Mouse (Mus musculus) fat pad, adult 2 months (tissue): ENCODE data around the gene P2ry13.

Experiments used
- DNase-seq: peaks from one replicate; pipeline ENCODE4 v3.0.0-alpha.2; 2011; ENCODE audit warnings: low read depth, low spot score; ENCODE audit errors: extremely low read depth

The P2ry13 gene

DNA sequence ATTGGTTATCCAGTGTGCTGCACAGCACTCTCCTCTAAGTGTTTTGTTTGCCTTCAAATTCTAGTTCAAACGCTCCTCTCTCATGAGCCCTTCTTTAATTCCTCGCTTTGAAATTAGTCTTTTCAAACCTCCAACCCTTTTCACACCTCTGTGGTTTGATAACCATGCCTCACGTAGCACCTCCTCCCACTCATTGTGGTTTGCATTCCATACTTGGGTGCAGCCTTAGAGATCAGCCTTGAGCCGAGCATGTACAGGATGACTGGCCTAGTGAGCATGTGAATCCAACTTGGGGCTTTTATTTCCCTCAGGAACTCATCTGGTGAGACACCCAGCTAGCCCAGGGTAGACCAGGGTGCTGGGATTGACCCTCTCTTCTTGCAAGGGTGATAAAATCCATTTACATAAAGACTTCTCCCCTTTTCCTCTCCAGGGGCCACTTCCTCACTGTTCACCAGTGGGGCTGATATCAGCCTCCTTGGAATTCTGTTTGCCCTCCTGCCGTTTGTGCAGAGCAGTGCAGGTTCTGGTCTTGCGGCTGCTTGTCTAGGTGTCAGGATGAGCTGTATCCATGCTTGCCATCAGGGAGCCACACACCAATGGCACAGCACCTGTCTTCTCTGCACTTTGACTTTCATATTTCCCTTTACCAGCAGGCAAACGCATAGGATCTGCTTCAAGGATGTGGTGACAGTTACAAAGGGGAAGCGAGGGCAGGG lies 6.7 kb downstream of the P2ry13 start:
- DNase-seq, result no peak

DNA sequence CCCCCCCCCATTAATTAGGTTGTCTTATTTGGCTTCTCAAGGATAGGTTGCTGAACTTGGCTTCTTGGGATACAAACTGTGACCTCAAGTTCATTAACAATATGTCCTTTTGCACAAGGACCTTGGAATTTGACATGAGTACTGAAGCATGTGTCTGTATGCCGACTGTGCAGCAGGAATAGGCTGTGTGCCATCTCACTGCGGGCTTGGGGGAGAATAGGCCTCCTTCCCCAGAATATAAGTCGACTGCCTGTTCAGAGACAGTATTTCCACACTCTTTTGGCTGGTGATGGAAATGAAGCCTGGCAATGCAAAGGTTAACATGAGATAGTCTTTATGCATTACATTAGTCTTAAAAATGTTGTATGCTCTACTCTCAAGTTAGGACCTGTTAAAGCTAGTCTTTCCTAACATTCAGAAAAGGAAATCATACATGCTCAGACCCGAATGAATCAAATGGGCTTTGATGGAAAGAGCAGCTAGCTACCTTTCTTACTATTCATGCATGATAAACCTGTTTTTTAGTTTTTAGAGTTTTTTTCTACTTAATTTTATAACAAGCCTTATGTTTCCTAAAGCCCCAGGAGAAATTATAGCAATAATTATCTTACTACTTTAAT lies 13.2 kb downstream of the P2ry13 start:
- DNase-seq, result no peak

DNA sequence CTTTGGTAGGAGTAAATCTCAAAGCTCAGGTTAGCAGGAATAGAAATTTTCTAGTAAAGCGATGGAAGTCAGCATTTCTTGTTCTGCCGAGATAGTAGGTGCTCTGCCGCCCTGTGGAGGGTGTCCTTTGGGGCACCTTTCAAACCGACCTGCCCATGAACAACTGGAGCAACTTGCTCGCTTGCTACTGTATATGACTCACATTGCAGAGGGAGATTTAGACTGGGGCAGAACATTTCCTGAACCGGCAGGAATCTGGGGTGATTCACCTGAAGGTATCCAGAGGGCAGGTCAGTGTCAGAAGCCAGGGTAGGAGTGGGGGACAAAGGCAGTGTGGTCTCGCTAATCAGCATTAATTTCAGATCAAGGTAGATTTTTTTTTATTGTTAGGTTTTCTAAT lies 15.7 kb downstream of the P2ry13 start, which contains the start of gene Gpr87:
Gpr87 (minus strand) TSS at position 167 of the 400 bp plus-strand sequence.
- no peak for DNase-seq

DNA sequence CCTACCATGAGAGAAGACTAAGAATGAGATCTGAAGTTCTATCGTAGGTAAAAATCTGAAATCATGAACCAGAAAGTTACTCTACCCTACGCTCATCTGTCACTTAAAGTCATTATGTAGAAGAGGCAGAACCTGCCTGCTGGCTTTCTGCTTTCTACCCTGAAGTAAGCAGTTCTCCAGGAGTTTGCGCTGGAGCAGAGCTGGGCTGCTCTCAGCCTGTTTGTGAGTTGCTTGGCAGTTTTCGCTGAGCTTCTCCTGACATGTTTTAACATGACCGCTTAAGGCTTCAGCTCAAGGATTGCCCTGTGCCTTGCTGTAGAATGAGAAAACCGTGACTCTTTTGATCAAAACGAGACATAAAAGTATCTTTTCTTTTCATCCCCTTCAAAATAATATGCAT lies 16.6 kb downstream of the P2ry13 start:
- DNase-seq, result no peak

DNA sequence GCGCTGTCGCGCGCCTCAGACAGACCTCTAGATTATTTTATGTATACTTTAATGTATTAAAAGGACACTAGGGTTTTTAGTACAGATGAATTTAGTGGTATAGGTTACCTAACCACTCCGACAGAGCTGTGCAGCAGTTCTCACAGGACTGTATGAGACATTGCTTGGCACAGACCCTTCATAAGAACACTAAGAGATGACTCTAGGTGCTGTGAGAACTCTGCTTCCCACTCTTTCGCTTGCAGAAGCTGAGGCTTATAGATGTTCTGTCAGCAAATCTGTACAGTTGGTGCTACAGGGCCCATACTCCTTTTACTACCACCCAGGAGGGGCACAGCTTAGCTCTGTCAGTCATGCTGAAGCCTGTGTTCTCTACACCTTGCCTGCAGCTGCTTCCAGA lies 19.0 kb downstream of the P2ry13 start:
- no peak for DNase-seq

DNA sequence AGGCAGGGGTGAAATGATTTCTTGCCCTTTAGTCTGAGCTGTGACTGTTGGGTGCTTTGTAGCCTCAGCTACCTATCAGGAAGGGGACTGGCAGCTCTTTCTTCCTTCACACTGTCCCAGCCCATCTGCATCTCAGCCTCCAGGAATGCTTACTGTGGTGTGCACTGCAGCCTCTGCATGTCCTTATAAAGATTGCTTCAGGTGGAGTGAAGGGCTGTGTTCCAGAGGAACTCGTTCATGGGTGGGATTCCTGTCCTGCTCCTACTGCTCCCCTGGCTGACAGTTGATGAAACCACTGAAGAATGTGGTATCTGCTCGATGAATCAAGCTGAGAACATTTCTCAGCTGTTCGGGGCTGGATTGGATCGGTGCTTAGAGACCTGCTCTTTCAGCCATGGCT lies 23.3 kb downstream of the P2ry13 start:
- no peak for DNase-seq

DNA sequence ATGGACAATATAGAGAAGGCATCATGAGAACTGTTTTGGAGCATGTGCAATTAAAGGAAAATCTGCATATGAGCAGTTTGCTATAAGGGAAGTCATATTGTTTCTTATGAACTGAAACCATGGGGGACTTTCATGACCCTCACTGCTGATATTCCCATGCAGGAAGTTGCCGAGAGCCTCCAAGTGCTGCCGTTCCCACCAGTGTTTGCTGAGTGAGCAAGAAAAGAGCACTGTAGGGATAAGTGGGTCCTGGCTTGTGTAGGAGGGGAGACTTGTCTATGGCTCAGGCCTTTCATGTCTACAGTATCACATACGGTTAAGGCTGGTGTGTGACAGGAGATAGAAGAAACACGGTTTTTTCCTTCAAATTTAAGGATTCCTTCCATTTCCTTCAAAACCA lies 25.0 kb downstream of the P2ry13 start:
- DNase-seq, result no peak

DNA sequence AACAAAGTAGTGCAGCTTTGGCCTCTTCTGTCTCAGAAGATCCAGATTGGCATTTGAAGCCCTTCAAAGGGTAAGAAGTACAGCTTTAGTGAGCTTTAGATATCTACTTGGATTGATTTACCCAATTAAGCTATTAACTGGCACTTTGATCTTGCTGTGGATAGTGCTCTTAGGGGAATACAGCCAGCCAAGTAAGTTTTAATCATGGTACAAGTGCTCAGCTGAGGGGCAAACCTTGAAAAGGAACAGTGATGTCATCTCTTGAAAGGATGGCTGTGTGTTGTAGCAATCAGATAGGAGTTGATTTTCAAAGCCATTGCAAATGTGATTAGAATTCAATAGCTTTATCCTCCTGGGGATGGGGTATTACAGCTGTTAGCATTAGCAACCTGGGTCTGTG lies 28.6 kb downstream of the P2ry13 start:
- no peak for DNase-seq

DNA sequence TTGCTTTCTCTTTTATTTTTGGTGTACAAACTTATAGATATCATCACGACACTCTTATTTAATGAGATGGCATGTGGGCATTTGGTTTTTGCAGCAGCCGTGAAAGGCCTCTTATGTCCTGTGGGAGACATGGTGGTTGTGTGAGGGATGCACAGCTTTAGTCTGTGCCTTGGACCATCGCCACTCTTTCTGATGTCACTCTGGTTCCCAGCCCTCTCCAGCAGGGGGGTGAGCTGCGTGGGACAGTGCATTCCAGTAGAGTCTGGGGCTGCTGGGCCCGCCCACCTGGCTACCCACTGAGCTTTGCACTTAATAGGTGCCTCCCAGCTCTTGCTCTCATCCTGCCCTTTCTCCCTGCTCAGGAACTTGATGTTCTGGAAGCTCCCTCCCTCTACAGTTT lies 29.5 kb downstream of the P2ry13 start:
- DNase-seq, result no peak

DNA sequence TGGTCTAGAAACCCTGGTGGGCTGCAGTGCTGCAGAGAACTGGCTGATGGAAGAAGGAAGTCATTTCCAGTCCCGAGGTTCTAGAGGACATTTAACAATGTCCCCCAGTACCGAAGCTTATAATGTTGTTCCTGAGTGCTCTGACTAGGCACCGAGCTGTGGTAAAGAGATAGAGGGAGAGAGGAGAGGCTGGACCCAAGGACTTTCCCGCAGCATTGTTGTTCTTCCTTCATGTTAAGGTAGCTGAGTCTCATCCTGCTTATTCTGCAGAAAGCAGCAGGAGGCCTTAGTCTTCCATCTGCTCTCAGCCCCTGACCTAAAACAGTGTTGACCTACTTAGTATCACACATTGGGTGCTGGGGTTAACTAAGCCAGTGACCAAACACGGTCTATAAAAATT lies 33.8 kb downstream of the P2ry13 start:
- no peak for DNase-seq

DNA sequence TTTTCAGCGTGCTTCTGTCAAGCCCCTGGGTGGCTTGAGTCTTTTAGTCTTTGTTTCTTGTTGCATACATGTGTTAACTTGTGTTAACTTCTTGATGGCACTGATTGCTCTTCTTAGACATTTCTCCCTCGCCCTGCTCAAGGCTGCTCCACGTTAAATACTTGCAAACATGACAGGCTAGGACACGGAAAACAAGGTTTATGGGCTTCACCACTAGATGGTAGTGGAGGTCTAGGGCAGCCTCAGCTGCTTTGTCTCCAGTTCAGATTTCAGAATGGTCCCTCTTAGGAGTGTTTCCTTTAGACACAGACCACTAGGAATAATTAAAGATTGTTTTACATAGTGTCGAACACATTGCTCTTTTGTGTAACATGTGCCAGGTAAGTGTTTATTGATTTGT lies 35.4 kb downstream of the P2ry13 start:
- DNase-seq, result no peak

DNA sequence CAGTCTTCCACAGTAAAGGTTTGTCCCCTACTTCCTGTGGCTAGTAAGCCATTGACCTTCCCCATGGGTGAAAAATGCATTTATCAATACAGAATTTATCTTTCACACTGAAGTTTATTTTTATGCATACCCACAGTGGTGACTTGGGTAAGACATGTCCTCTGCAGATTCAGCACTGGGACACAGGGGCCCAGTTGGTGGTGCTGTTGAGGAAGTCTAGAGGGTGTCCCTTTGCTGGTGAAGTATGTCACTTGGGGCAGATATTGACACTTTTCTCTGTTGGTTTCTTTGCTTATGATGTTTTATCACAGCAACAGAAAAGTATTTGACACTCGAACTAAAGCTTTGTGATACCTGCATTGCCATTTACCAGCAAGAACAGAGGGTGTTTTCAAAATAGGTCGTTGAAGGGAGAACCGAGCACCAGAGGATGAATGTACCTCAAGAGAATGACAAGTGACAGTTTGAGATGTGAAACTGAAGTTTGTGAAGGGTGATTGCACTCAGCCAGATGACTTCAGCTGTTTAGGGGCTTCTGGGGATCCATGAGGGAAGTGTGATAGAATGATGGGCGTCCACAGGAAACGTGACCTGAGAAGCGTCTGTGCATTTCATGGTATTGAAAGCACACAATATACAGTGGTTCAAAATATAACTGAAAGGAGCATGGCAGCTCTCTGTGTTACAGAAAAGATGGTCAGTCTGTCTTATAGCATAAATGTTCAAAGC lies 36.1 kb downstream of the P2ry13 start:
- no peak for DNase-seq

DNA sequence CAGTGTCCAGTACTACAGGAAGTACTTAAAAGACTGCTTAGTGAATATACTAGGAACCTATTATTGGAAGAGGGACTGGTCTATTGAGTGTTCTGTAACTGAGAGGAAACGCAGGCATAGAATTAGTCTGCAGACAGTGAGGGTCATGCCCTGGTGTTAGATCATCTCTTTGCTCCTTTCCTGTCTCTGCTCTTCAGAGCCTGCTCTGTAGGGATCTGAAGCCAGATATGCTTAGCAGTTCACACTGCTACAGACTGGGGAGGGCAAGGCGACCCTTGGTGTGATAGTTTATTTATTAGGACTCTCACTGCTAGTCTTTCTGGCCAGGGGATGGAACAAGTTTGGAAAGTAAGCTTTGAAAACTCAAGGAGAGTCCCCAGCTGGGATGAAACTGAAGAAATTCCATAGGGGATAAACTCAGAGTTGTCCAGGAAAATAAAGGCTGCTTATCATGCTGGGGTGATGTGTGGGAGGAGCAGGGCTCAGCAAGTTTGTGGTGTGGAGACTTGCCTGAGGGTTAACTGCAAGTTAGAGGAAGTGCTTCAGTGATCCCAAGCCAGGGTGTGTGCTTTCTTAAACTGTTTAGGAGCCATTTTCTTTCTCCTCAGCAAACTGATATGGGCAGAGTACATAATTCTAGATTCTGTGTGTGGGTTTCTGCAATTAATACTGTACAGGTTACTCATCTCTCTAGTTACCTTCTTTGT lies 40.6 kb downstream of the P2ry13 start:
- no peak for DNase-seq

DNA sequence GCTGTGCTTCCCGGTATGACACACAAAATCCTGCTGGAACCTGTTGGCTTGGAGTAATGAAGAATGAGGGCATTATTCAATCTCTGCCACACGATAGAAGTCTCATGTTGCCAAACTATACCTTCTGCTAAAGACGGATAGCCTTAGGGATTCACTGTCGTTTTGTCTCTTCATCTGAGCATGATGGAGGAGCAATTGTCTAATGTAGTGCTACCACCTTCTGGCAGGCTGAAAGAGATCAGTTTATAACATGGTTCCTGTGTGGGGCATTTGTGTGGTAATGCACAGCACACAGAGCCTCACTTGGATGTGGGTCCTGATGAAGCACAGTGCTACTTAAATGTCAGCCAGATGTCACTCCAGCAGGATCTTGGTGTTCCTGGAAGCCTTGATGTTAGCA lies 41.5 kb downstream of the P2ry13 start:
- no peak for DNase-seq

DNA sequence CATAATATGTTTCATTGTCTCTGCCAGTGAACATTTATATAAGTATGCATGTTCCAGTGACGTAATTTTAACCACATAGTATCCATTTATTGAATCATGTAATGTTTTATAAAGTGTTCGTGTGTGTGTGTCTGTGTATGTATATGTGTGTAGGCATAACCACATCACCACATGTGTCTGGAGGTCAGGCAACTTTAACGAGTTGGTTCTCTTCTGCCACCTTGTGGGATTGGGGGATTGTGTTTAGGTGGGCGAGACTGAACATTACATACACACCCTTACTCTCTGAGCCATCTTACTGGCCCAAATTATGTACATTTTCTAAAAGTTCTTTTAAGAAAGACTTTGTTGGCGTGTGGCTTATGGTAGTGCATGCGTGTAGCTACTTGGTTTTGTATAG lies 42.2 kb downstream of the P2ry13 start:
- no peak for DNase-seq

DNA sequence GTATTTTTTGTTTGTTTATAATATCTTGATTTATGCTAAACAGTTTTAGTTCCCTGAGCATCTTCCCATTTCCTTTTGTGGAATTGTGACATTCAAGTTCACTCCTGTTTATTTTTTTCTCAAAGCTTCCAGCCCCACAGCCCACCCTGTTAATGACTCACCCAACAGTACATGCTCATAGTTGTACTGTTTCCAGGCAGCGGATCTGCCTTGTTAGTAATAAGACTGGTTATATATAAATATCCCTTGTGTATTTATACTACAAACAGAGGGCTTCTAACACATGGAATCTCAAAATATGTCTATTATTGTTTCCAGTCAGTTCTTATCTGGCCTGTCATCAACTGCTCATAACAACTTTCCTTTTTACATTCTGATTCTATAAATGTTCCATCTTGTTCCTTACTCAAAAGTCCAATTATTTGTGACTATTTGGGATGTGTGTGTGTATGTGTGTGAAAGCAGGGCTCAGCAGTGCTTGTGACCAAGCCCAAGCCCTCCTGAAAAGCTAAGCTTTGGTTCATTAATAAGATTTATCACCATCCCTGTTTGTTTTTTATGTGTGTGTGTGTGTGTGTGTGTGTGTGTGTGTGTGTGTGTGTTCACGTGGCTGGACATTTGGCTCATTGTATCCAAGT lies 43.1 kb downstream of the P2ry13 start:
- no peak for DNase-seq

DNA sequence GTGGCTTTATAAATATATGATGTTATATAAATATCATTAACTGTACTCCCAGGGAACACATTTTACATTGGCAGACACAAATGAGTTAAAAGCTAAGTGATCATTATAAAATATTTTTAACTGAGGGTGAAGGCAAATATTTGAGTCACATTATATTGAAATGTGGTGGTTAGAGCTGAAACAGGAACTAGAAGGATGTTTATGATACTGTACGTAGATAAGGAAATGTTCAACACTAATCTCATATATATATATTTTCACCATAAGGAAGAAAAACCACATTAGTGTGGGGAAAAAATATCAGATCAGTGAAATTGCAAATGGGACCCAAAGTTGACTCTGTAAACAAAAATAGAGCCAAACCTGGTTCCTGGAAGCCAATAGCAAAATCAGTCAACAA lies 50.2 kb downstream of the P2ry13 start:
- no peak for DNase-seq
